Mouse (Mus musculus): ENCODE measurements at regions not wholly inside any gene's neighbourhood (a gene's known extent, or its start where the extent isn't known, plus 50 kb on each side); places are given as distances from the start of the nearest gene placed in this dataset.

DNA sequence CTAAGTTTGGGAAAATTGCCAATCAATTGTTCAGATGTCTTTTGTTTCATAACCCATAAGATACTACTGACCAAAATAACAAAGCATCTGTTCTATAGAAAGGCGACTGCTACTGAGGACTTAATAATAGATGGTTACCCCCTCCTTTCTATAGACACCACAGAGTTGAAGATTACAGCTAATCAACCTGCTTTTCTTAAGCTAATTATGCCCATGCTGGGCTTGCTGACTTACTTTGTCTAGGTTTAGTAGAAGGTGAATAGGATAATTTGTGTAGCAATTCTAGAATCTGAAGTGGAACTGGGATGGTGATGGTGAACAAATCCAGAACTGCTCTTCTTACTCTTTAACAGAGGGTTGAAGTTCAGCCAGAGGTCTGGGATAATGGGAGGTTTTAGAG, 53.8 kb upstream of the Tbx18 start:
- Histone ChIP-seq H3K9me3 (no peaks in the 10 kb centered on the region), H3K4me3 (no peak overlapping the region), H3K9ac (no peak overlapping the region), H3K27ac (no peak overlapping the region), H3K4me1 (no peaks in the 10 kb centered on the region), H3K27me3 (no peaks in the 10 kb centered on the region), H3K36me3 (no peaks in the 10 kb centered on the region), H3K4me2 (no peak overlapping the region)
- WGBS: 75% methylated on average over 1 of the region's 1 CpGs
- no peak for ATAC-seq (ENCODE audit: borderline replicate concordance, extremely low read depth, low FRiP score, low TSS enrichment)

DNA sequence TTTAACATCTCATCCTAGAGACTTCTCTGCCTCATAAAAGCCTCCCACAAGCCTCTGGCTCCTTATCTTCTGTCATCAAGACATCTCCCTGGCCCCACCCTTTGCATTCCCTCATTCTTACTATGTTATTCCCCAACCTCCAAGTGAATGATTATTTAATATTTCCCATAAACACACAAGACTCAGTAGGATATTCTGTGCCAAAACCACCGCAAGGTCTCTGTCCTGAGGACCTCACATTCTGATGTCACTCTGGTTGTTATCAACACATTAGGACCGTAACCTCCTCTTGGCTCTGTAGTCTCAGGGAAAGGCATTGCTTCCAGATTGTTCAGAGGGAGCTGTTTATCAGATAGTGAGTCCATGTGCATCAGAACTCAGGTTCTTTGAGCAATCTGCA, 80.7 kb upstream of the Tbx18 start:
- H3K4me3 ChIP-seq: no peak overlapping the region
- no peak overlapping the region for H3K4me2 ChIP-seq
- H3K9me3 ChIP-seq: no peaks in the 10 kb centered on the region
- no peaks in the 10 kb centered on the region for H3K27me3 ChIP-seq
- H3K36me3 ChIP-seq: no peaks in the 10 kb centered on the region
- H3K9ac ChIP-seq: no peak overlapping the region
- WGBS: 44% methylated on average over 2 of the region's 2 CpGs
- no peaks in the 10 kb centered on the region for H3K4me1 ChIP-seq
- no peak for ATAC-seq (ENCODE audit: borderline replicate concordance, extremely low read depth, low FRiP score, low TSS enrichment)
- H3K27ac ChIP-seq: no peak overlapping the region

DNA sequence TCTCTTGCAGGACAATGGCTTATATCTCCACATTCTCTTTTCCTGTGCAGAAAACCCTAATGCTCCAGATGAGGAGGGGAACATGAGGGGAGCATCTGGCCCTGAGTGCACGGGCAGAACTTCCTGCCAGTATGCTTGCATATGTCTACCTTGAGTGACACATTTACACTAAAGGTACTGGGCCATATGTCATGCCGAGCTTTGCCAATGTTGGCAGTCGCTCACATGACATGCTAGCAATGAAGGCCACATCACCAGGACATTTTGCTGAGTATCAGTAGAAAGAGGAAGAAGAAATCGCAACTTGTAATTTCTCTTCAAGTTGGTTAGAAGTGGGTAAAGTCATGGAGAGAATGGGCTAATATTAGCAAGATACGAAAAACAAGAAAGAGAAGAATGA, 91.2 kb upstream of the Tbx18 start:
- Histone ChIP-seq H3K36me3 (no peaks in the 10 kb centered on the region), H3K27ac (no peak overlapping the region), H3K4me3 (no peak overlapping the region), H3K4me2 (no peak overlapping the region), H3K27me3 (no peaks in the 10 kb centered on the region), H3K4me1 (no peaks in the 10 kb centered on the region), H3K9ac (no peak overlapping the region), H3K9me3 (no peaks in the 10 kb centered on the region)
- no peak for ATAC-seq (ENCODE audit: borderline replicate concordance, extremely low read depth, low FRiP score, low TSS enrichment)
- WGBS: 77% methylated on average over 5 of the region's 5 CpGs

DNA sequence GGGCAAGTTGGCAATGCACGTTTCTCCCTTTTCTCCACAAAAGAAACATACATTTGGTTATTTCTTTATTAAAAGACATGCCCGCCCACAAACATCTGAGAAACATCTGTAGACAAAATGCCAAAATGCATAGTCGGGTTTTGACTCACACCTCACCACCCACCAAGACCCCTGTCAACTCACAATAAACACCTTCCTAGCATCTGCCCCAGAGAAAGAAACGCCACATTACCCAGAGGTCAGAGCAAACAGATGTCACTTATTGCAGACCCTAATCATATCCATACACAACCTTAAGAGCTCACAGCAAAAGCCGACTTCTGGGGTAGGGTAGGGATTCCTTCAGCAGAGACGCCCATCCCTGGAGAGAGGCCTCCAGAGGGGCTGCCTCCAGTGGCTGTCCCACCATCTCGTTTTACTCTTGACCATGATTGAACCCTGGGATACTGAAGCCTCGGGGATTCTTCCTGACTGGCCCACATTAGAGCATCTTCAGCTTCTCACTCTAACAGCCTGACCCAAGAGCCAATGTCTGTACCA, 93.7 kb upstream of the Tbx18 start:
- no peak overlapping the region for H3K9ac ChIP-seq
- H3K4me2 ChIP-seq: no peak overlapping the region
- no peaks in the 10 kb centered on the region for H3K4me1 ChIP-seq
- no peak for ATAC-seq (ENCODE audit: borderline replicate concordance, extremely low read depth, low FRiP score, low TSS enrichment)
- no peaks in the 10 kb centered on the region for H3K9me3 ChIP-seq
- H3K27me3 ChIP-seq: no peaks in the 10 kb centered on the region
- H3K4me3 ChIP-seq: no peak overlapping the region
- no peak overlapping the region for H3K27ac ChIP-seq
- H3K36me3 ChIP-seq: no peaks in the 10 kb centered on the region
- WGBS: 39% methylated on average over 8 of the region's 8 CpGs

DNA sequence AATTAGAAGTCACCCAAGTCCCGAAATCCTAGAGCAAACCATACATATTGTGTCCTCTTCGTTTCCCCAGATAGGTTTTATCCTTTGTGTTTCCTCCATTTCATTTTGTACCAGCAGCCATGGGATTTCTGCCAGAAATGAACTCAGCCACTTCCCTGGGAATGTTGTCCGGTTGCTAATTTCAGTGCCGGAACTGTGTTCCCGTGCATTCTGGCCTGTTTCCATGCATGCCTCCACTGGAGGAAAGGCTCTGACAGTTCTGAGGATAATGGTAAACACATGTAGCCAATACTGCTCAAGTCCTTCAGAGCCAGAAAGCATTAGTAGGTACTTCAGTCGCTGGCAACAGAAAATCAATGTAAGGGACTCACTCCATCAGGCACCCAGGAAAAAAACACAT, 112.8 kb upstream of the Tbx18 start:
- no peaks in the 10 kb centered on the region for H3K36me3 ChIP-seq
- no peak overlapping the region for H3K9ac ChIP-seq
- H3K4me2 ChIP-seq: no peak overlapping the region
- peak overlapping the region; percentile 41; the same call in 1 of the 2 replicates for H3K27ac ChIP-seq
- H3K27me3 ChIP-seq: no peaks in the 10 kb centered on the region
- H3K4me3 ChIP-seq: no peak overlapping the region
- WGBS: 37% methylated on average over 6 of the region's 6 CpGs
- no peaks in the 10 kb centered on the region for H3K9me3 ChIP-seq
- peaks cover 4% of the 10 kb centered on the region for H3K4me1 ChIP-seq
- ATAC-seq (ENCODE audit: borderline replicate concordance, extremely low read depth, low FRiP score, low TSS enrichment): peak; percentile 90

DNA sequence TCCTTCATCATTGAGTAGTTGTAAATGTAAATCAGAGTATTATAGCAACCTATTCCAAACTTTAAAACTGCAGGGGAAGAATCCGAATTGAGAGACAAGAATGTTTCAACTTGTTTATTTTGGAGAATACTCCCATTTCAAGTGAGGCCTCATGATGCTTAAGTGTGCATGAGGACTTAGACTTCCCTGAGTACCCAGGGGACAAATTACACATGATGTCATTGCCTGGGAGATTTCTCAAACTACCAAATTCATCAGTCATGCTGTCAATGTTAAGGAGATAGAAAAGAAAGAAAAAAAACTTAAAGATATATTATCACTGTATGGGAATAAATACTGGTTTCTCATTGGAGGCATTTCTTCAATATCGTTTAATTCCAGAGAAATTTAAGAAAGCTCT, 113.4 kb upstream of the Tbx18 start:
- H3K4me2 ChIP-seq: no peak overlapping the region
- no peak overlapping the region for H3K4me3 ChIP-seq
- H3K4me1 ChIP-seq: peaks cover 4% of the 10 kb centered on the region
- no peaks in the 10 kb centered on the region for H3K36me3 ChIP-seq
- no peak for ATAC-seq (ENCODE audit: borderline replicate concordance, extremely low read depth, low FRiP score, low TSS enrichment)
- 51% methylated on average over 2 of the region's 2 CpGs for WGBS
- H3K27ac ChIP-seq: peak overlapping the region; percentile 10; the same call in 1 of the 2 replicates
- no peak overlapping the region for H3K9ac ChIP-seq
- H3K9me3 ChIP-seq: no peaks in the 10 kb centered on the region
- no peaks in the 10 kb centered on the region for H3K27me3 ChIP-seq

DNA sequence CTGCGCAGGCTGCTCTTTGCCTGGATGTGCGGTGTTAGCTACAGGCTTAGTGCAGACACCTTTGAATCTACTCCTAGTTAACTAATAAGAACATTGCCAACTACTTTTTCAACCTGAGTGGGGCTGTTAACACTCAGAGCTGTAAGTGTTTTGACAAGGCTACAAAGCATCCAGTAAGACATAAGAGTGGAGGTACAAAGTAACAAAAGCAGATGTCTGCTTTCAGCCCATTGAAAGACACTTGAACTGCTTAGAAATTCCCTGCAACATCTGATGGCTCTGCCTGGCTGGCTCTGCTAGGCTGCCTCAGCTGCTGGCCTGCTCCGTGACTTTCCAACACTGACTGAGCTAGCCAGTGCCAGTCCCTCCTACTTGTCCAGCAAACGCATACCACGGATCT, 117.8 kb upstream of the Tbx18 start:
- no peak for ATAC-seq (ENCODE audit: borderline replicate concordance, extremely low read depth, low FRiP score, low TSS enrichment)
- no peak overlapping the region for H3K4me2 ChIP-seq

DNA sequence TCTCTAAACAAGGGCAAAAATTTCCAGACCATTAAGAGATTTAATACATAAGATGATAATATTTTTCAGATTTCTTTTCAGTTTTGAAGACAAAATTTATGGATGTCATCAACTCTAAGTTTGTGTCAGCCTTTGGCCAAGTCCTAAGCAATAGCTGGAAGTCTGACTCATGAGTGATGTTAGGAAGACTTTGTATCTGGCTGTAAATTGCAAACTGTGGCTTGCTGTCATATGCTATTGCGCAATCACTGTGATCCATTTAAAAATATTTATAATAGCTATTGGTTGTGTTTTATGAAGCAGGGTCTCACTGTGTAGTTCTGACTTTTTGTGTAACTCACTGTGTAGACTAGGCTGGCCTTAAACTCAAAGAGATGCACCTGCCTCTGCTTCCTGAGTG, 119.1 kb upstream of the Tbx18 start:
- WGBS: 96% methylated on average over 1 of the region's 1 CpGs

More for the DNA sequence above, 117.8 kb upstream of the Tbx18 start:
- no peak overlapping the region; the same call in 1 of the 2 replicates for H3K27ac ChIP-seq
- H3K4me3 ChIP-seq: no peak overlapping the region
- H3K36me3 ChIP-seq: no peaks in the 10 kb centered on the region
- H3K9ac ChIP-seq: no peak overlapping the region
- WGBS: 63% methylated on average over 5 of the region's 5 CpGs
- H3K9me3 ChIP-seq: no peaks in the 10 kb centered on the region
- no peaks in the 10 kb centered on the region for H3K27me3 ChIP-seq
- H3K4me1 ChIP-seq: peaks cover 2% of the 10 kb centered on the region

DNA sequence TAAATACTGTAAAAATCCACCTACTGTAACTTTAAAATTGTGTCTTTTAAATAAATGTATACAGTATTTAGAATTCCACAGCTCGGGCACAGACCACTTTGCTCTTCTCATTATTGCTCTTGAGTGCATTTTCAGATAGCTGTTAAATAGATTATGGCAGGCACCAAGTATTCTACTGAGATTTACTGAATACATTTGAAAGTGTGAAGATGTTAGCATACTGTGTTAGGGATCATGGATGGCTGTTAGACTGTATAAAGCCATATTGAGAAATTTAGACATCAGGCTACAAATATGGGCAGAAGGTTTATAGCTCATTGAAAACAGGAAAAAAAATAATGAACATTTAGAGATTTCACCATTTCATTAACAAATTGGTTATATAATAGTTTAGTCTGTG, 130.5 kb upstream of the Tbx18 start:
- Histone ChIP-seq H3K9me3 (no peaks in the 10 kb centered on the region), H3K9ac (no peak overlapping the region), H3K4me2 (no peak overlapping the region), H3K4me1 (no peaks in the 10 kb centered on the region), H3K36me3 (no peaks in the 10 kb centered on the region), H3K27me3 (no peaks in the 10 kb centered on the region), H3K4me3 (no peak overlapping the region), H3K27ac (no peak overlapping the region)
- ATAC-seq (ENCODE audit: borderline replicate concordance, extremely low read depth, low FRiP score, low TSS enrichment): no peak
- WGBS: 44% methylated on average over 1 of the region's 1 CpGs

More for the DNA sequence above, 119.1 kb upstream of the Tbx18 start:
- Histone ChIP-seq H3K27ac (no peak overlapping the region), H3K9me3 (no peaks in the 10 kb centered on the region), H3K4me2 (no peak overlapping the region), H3K9ac (no peak overlapping the region), H3K4me1 (no peaks in the 10 kb centered on the region), H3K27me3 (no peaks in the 10 kb centered on the region), H3K36me3 (no peaks in the 10 kb centered on the region), H3K4me3 (no peak overlapping the region)
- no peak for ATAC-seq (ENCODE audit: borderline replicate concordance, extremely low read depth, low FRiP score, low TSS enrichment)

DNA sequence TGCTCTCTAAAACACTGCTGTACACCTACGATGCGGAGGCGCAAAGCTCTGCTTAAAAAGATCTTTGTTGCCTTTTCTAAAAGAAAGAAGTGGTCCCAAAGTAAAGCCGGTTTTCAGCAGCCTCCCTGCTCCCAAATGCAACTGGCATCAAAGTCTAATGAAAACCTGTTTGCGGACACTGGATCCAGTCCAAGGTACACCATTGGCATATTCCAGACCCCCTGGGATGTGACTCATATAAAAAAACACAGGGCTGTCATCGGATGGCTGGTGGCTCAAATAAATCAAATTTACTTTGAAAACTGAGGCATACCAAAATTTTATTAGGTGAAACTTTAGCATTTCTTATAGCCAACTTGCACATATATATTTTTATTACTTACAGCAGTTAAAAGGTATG, 134.2 kb upstream of the Tbx18 start:
- Histone ChIP-seq H3K4me3 (no peak overlapping the region), H3K27me3 (no peaks in the 10 kb centered on the region), H3K36me3 (no peaks in the 10 kb centered on the region), H3K9ac (no peak overlapping the region), H3K9me3 (no peaks in the 10 kb centered on the region), H3K4me1 (no peaks in the 10 kb centered on the region), H3K27ac (no peak overlapping the region), H3K4me2 (no peak overlapping the region)
- no peak for ATAC-seq (ENCODE audit: borderline replicate concordance, extremely low read depth, low FRiP score, low TSS enrichment)
- WGBS: 76% methylated on average over 6 of the region's 6 CpGs

DNA sequence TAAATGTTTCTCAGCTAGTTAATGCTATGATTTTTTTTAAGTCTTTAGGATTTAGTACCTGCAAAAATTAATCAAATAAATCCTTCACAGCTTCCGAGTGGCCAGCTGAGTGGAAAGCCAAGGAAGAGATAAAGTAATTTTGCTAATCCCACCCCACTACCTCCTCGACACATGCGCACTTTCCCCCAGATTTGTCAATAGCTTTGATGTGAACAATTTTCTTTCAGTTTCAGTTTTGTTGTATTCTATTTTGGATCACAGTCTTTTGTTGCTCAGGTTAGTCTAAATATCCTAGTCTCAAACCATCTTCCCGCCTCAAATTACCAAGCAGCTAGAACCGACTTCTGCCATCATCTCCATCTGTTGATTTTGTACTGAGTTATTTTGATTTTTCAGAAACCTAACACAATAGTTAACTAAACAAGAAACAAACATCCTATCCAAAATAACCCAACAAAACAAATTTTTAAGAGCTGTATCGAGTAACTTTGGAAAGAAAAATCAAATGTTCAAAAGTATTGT, 141.4 kb upstream of the Tbx18 start:
- Histone ChIP-seq H3K9ac (no peak overlapping the region), H3K4me2 (no peak overlapping the region), H3K4me3 (no peak overlapping the region), H3K36me3 (no peaks in the 10 kb centered on the region), H3K27ac (no peak overlapping the region), H3K27me3 (no peaks in the 10 kb centered on the region), H3K9me3 (no peaks in the 10 kb centered on the region), H3K4me1 (no peaks in the 10 kb centered on the region)
- WGBS: 76% methylated on average over 6 of the region's 6 CpGs
- ATAC-seq (ENCODE audit: borderline replicate concordance, extremely low read depth, low FRiP score, low TSS enrichment): no peak

DNA sequence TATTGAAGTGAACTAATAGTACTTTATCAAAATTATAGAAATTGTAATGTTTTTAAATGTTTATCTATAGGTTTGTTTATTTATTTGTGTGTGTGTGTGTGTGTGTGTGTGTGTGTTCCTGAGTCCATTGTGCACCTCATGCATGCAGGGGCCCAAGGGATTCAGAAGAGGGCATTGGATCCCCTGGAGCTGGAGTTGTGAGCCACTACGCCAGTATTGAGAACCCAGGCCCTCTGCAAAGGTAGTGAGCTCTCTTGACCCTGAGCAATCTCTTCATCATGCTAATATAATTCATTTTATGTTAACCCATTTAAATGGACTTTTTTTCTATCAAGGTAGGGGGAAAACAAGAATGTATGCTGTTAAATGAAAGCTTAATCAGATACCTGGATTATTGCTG, 151.5 kb upstream of the Tbx18 start:
- Histone ChIP-seq H3K4me2 (no peak overlapping the region), H3K27me3 (no peaks in the 10 kb centered on the region), H3K36me3 (no peaks in the 10 kb centered on the region), H3K4me1 (no peaks in the 10 kb centered on the region), H3K27ac (no peak overlapping the region), H3K9ac (no peak overlapping the region), H3K4me3 (no peak overlapping the region), H3K9me3 (no peaks in the 10 kb centered on the region)
- WGBS: 67% methylated on average over 1 of the region's 1 CpGs
- ATAC-seq (ENCODE audit: borderline replicate concordance, extremely low read depth, low FRiP score, low TSS enrichment): no peak

DNA sequence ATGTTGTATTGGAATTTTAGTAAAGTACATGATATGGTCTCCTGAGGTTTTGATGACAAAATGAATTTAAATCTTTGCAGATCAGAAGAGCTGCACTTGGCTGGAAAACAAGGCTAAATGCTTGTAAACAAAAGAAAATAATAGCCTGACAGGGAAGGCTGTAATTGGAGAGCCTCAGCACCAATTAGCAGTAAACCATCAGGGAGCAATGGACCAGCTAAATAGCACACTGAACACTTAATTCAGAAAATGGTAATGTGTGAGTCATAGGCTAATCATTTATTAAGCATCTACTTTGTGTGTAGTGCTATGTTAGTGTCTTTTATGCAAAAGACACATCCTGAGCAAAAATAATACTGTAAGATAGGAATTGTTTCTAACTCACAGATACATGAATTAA, 152.0 kb upstream of the Tbx18 start:
- Histone ChIP-seq H3K4me1 (no peaks in the 10 kb centered on the region), H3K4me3 (no peak overlapping the region), H3K9ac (no peak overlapping the region), H3K27ac (no peak overlapping the region), H3K9me3 (no peaks in the 10 kb centered on the region), H3K36me3 (no peaks in the 10 kb centered on the region), H3K27me3 (no peaks in the 10 kb centered on the region), H3K4me2 (no peak overlapping the region)
- no peak for ATAC-seq (ENCODE audit: borderline replicate concordance, extremely low read depth, low FRiP score, low TSS enrichment)
